Mouse (Mus musculus): ENCODE data around the gene Ndufa10. TPM values are rescaled to one million over a fixed set of nuclear protein-coding genes. Genes with fewer than 3 reads are reported as not detected.
"Not testable (repeated sequence)": the region's sequence is repeated elsewhere in the genome, so short reads cannot be mapped to it uniquely, and the experiment has no call there.

The Ndufa10 gene
- polyA plus RNA-seq (2016; fragmentation: Nextera tagmentation; extraction: Ambion mirVana) = 255 and 278 TPM in 2 replicates

DNA sequence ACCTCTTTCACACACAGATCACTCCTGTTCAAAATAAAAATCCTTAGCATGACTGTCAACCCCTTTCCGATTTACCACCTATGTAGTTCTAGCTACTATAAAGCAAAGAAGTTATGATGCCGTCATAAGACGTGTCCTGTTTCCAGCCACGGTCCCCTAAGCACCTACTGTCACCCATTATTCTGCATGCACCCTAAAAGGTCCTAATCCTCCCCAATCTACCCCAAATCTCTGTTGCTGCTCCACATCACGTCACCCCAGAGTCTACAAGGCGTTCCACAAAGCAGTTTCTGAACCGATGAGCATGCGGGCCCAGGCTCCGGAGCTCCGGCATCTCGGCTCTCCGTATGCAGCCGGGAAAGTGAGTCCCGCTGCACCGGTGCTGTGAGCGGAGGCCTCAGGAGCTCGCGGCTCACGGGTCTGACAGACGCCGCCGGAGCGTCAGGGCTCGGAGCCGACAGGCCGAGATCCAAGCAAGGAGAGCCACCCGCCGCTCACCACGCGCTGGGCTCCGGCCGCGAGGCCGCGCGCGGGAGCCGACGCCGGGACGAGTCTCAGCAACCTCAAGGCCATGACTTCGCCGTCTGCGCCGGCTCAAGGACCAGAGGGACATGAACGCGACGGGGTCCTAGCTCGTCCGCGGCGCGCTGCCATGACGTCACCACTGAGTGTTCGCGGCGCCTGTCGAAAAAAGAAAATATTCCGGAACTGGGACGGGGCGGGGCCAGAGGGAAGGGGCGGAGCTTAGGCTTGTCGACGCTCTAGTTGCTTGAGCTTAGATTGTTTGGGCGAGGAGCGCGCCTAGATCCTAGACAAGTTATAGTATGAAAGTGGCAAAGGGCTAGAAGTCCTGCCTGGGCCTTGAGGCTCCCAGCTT, at the start of gene Ndufa10:
TSS of gene Ndufa10 (minus strand) at position 696 of the 877 bp plus-strand sequence.
- Histone ChIP-seq H3K27ac (peak within 1 kb of the TSS; percentile 23), H3K27me3 (0 out of 2 replicates have a peak, but pooled peaks cover 3% of the 10 kb centered on the region)
- 1% methylated on average over 67 of the region's 67 CpGs for WGBS

DNA sequence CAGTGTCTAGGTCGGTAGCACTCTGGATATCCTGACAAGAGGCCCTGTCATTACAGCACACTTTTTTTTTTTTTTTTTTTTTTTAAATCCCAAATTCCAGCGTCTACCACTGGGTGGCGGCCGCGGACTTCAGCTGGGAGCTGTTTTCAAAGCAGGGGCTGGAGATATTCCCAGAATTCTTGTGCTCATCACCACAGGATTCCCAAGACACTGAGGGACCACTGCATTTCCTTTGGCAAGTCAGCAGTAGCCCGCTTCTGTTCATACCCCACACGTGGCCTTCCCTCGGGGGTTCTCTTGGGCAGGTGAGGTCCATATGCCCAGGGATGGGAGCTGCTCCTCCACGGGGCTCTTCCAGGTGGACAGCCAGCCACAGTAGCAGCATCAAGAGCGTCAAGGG, 47.7 kb upstream of the Ndufa10 start:
- no peak overlapping the region for H3K27ac ChIP-seq
- H3K9ac ChIP-seq = no peak overlapping the region
- no peak overlapping the region for H3K4me3 ChIP-seq
- no peaks in the 10 kb centered on the region for H3K27me3 ChIP-seq
- no peak for ATAC-seq (ENCODE audit: insufficient number of reproducible peaks, insufficient read depth, low FRiP score, low TSS enrichment)
- H3K4me2 ChIP-seq (replicated peaks) = no peak overlapping the region
- H3K4me1 ChIP-seq = no peaks in the 10 kb centered on the region
- 17% methylated on average over 10 of the region's 10 CpGs for WGBS
- no peaks in the 10 kb centered on the region for H3K9me3 ChIP-seq
- H3K36me3 ChIP-seq = no peaks in the 10 kb centered on the region

More for the DNA sequence above, at the start of gene Ndufa10:
- H3K4me1 ChIP-seq = peaks cover 5% of the 10 kb centered on the region
- ATAC-seq (ENCODE audit: insufficient number of reproducible peaks, insufficient read depth, low FRiP score, low TSS enrichment) = peak; percentile 85
- peak within 1 kb of the TSS; percentile 96 for H3K9ac ChIP-seq
- peak within 1 kb of the TSS; percentile 86 for H3K4me2 ChIP-seq (replicated peaks)
- H3K4me3 ChIP-seq = peak within 1 kb of the TSS; percentile 98
- H3K36me3 ChIP-seq = peaks cover 27% of the 10 kb centered on the region
- H3K9me3 ChIP-seq = no peaks in the 10 kb centered on the region

DNA sequence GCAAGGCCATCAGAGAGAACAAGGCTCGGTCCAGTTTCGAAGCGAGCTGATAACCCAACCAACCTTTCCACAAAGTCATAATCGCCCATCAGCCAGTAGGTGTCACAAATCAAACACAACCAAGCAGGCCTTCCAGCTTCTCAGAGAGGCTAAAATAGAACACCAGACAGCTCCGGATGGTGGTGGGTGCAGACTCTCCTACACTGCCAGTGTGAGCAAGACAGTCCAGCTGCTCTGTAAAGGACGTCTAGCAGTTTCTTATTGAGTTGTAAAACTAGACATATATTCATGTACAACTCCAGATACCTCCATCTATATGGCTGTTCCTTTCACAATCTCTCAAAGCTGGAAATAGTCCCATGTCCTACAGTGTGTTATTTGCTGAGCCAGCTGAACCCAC, 45.4 kb upstream of the Ndufa10 start:
- Histone ChIP-seq H3K4me3 (no peak overlapping the region), H3K9me3 (no peaks in the 10 kb centered on the region), H3K4me2 (replicated peaks) (no peak overlapping the region), H3K27me3 (no peaks in the 10 kb centered on the region), H3K4me1 (no peaks in the 10 kb centered on the region), H3K27ac (no peak overlapping the region), H3K36me3 (no peaks in the 10 kb centered on the region), H3K9ac (no peak overlapping the region)
- 88% methylated on average over 6 of the region's 6 CpGs for WGBS
- no peak for ATAC-seq (ENCODE audit: insufficient number of reproducible peaks, insufficient read depth, low FRiP score, low TSS enrichment)

DNA sequence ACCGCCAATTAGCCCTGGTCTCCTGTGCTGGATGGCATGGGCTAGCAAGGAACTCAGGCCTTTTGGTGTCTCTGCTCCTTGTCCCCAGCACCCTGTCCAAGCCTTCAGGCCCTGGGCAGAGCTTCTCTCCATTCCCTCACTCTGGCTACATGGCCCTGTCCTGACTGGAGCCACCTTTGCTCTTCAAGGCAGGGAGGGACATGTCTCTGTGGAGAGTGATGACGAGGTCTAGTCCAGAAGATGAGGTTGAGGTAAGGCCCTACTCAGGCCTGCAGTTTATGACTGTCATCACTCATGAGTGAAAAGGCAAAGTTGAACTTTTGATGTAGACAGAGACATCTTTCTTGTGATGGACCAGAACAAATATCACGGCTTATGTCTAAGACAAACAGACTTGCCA, 44.9 kb upstream of the Ndufa10 start, which contains the start of gene Olfr1414:
TSS of gene Olfr1414 (minus strand) at position 101 of the 400 bp plus-strand sequence.
- no peaks in the 10 kb centered on the region for H3K27me3 ChIP-seq
- no peak within 1 kb of the TSS for H3K4me2 ChIP-seq (replicated peaks)
- H3K36me3 ChIP-seq = no peaks in the 10 kb centered on the region
- H3K27ac ChIP-seq = no peak within 1 kb of the TSS
- H3K9me3 ChIP-seq = no peaks in the 10 kb centered on the region
- 81% methylated on average over 3 of the region's 3 CpGs for WGBS
- no peak within 1 kb of the TSS for H3K9ac ChIP-seq
- no peak for ATAC-seq (ENCODE audit: insufficient number of reproducible peaks, insufficient read depth, low FRiP score, low TSS enrichment)
- H3K4me3 ChIP-seq = no peak within 1 kb of the TSS
- H3K4me1 ChIP-seq = no peaks in the 10 kb centered on the region

DNA sequence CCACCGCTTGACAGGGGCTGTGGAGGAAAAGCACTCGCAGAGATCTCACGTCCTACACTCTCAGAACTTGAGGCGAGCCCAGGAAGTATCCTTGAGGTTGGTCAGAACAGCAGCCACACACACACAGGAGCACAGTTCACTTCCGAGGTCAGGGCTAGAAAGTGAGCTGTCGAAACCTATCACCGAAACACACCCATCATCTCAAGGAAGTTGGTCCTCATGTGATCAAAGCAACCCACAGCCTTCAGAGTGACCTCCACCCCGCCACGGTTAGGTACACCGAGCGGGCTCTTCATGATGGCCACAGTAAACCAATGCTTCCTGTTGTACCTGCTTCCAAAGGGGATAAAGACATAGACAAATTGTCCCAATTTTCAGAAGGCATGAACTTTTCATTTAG, 41.7 kb upstream of the Ndufa10 start:
- Histone ChIP-seq H3K36me3 (no peaks in the 10 kb centered on the region), H3K4me2 (replicated peaks) (no peak overlapping the region), H3K27ac (no peak overlapping the region), H3K27me3 (no peaks in the 10 kb centered on the region), H3K9ac (no peak overlapping the region), H3K4me3 (no peak overlapping the region), H3K9me3 (no peaks in the 10 kb centered on the region), H3K4me1 (no peaks in the 10 kb centered on the region)
- no peak for ATAC-seq (ENCODE audit: insufficient number of reproducible peaks, insufficient read depth, low FRiP score, low TSS enrichment)
- WGBS = 76% methylated on average over 11 of the region's 11 CpGs

DNA sequence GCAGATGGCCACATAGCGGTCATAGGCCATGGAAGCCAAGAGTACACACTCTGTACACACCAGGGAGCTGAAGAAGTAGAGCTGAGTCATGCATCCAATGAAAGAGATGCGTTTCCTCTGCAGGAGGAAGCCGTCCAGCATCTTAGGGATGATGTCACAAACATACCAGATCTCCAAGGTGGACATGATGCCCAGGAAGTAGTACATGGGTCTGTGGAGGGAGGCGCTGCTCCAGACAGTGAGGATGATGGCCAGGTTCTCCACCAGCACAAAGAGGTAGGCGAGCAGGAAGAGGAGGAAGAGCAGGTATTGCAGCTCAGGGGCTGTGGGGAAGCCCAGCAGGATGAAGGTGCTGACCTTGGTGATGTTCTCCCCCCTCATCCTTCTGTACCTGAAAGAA, 38.0 kb upstream of the Ndufa10 start:
- WGBS = 84% methylated on average over 5 of the region's 5 CpGs
- not testable (repeated sequence) for H3K4me1 ChIP-seq, H3K9ac ChIP-seq

DNA sequence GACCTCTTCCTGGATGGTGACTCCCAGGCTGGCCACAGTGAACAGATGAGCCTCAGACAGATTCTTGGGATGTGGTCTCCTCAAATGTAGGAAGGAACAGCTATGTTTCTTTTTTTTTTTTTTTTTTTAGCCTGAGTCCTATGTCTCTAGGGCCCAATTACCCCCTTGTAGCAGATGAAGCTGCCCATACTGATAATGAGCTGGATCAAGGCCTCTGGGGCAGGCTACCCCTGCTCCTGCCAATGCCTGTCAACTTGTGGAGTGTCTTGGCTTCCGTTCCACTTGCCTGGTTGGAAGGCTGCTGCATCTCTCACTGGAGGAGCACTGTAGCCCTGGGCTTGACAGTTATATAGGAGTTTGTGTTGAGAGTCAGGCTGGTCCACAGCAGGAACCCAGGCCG, 22.3 kb upstream of the Ndufa10 start, which contains the start of gene Olfr1415:
TSS of gene Olfr1415 (minus strand) at position 101 of the 400 bp plus-strand sequence.
- Histone ChIP-seq H3K9ac (no peak within 1 kb of the TSS), H3K4me3 (no peak within 1 kb of the TSS), H3K9me3 (no peaks in the 10 kb centered on the region), H3K36me3 (no peaks in the 10 kb centered on the region), H3K27me3 (no peaks in the 10 kb centered on the region), H3K27ac (no peak within 1 kb of the TSS), H3K4me2 (replicated peaks) (no peak within 1 kb of the TSS), H3K4me1 (no peaks in the 10 kb centered on the region)
- ATAC-seq (ENCODE audit: insufficient number of reproducible peaks, insufficient read depth, low FRiP score, low TSS enrichment) = no peak
- 85% methylated on average over 2 of the region's 2 CpGs for WGBS

More for the DNA sequence above, 38.0 kb upstream of the Ndufa10 start:
- H3K36me3 ChIP-seq; H3K27me3 ChIP-seq; H3K4me3 ChIP-seq; H3K9me3 ChIP-seq; H3K4me2 ChIP-seq (replicated peaks); ATAC-seq (ENCODE audit: insufficient number of reproducible peaks, insufficient read depth, low FRiP score, low TSS enrichment); H3K27ac ChIP-seq: not testable (repeated sequence)

DNA sequence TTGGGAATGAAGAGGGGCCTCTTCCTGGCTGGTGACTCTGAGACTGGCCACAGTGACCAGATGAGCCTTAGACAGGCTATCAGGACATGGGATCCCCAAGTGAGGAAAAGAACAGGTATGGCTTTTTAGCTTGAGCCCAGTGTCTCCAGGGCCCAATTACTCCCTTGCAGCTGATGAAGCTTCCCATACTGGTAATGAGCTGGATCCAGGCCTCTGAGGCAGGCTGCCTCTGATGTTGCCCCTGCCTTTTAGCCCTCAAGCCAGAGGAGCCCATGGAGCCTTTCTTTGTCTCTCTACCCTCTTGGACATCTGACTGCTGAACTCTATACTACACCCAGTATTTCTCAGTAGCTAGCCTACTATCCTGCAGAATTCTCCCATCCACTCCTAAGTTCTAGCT, 11.4 kb upstream of the Ndufa10 start, which contains the start of gene Olfr1416:
TSS of gene Olfr1416 (minus strand) at position 101 of the 400 bp plus-strand sequence.
- no peak within 1 kb of the TSS for H3K9ac ChIP-seq
- no peak within 1 kb of the TSS for H3K4me3 ChIP-seq
- H3K4me1 ChIP-seq = no peaks in the 10 kb centered on the region
- no peaks in the 10 kb centered on the region for H3K27me3 ChIP-seq
- ATAC-seq (ENCODE audit: insufficient number of reproducible peaks, insufficient read depth, low FRiP score, low TSS enrichment) = no peak
- H3K36me3 ChIP-seq = no peaks in the 10 kb centered on the region
- no peak within 1 kb of the TSS for H3K27ac ChIP-seq
- H3K4me2 ChIP-seq (replicated peaks) = no peak within 1 kb of the TSS
- 0 out of 2 replicates have a peak, but pooled peaks cover 6% of the 10 kb centered on the region for H3K9me3 ChIP-seq

DNA sequence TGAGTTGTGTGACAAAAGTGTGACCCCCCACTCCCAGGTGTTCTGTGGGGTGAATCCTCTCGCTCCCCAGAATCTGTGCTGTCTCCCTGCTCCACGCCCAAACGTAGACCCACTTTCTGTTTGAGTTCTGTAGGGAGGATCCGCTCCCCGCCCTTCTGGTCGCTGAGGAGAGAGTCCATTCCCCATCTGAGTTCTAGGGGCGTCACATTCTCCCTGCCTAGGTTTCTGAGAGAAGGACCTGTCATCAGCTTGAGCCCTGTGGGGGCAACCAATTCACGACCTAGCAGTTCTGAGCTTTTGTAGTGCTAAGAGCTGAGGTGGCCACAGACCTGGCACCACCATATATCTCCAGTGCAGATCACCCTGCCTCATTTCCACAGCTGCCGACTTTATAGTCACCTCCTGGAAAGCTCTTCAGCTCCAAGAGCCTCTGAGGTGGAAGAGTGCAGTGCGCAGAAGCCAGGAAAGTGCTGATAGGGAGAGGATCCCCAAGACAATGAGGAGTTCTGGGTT, 462 bp upstream of the Ndufa10 start:
- 0 out of 2 replicates have a peak, but pooled peaks cover 3% of the 10 kb centered on the region for H3K27me3 ChIP-seq
- peak overlapping the region; percentile 96 for H3K9ac ChIP-seq
- H3K4me1 ChIP-seq = peaks cover 5% of the 10 kb centered on the region
- peaks cover 20% of the 10 kb centered on the region for H3K36me3 ChIP-seq
- ATAC-seq (ENCODE audit: insufficient number of reproducible peaks, insufficient read depth, low FRiP score, low TSS enrichment) = peak; percentile 80
- H3K9me3 ChIP-seq = no peaks in the 10 kb centered on the region
- 6% methylated on average over 10 of the region's 10 CpGs for WGBS
- peak overlapping the region; percentile 86 for H3K4me2 ChIP-seq (replicated peaks)
- H3K27ac ChIP-seq = peak overlapping the region; percentile 12; the same call in 1 of the 2 replicates
- peak overlapping the region; percentile 98 for H3K4me3 ChIP-seq

DNA sequence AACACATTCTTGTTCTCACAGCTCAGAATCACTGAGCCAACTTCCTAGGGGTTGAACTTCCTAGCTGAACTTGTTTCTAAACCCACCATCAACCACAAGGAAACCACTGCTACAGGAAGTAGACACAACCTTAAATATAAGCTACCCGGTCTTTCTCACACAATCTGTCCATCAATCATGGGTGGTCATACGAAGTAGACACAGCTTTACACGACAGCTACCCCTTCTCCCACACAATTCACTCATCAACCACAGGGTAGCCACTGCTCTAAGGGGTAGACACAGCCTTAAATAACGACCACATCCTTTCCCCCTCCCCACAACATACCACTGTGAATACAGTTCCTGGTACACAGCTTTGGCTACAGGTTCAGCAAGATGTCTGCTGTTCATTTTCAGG, 4.8 kb downstream of the Ndufa10 start:
- peaks cover 70% of the 10 kb centered on the region for H3K36me3 ChIP-seq
- WGBS = 88% methylated on average over 4 of the region's 4 CpGs
- no peak for ATAC-seq (ENCODE audit: insufficient number of reproducible peaks, insufficient read depth, low FRiP score, low TSS enrichment)

DNA sequence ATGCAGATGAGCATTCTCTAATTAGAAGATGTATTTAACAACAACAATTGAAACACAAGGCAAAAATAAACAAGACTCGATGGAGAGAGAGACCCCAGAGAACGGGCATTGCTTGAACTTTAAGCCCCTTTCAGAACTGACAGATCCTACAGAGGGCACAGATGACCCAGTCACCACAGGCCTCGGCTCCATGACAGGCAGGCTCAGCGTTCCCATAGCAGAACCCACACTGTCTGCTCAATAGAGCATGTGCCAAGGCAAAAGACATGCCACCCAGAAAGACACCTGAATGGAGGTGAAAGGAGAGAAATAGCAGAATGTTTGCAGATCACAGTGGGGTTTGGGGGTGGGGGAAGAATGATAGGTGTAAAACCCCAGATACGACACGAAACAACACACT, 15.2 kb downstream of the Ndufa10 start:
- no peak overlapping the region for H3K9ac ChIP-seq
- no peak for ATAC-seq (ENCODE audit: insufficient number of reproducible peaks, insufficient read depth, low FRiP score, low TSS enrichment)
- H3K27ac ChIP-seq = no peak overlapping the region
- H3K4me3 ChIP-seq = no peak overlapping the region
- H3K36me3 ChIP-seq = peaks cover 86% of the 10 kb centered on the region
- H3K9me3 ChIP-seq = 0 out of 2 replicates have a peak, but pooled peaks cover 5% of the 10 kb centered on the region
- WGBS = 91% methylated on average over 6 of the region's 6 CpGs
- H3K27me3 ChIP-seq = no peaks in the 10 kb centered on the region
- H3K4me1 ChIP-seq = no peaks in the 10 kb centered on the region
- no peak overlapping the region for H3K4me2 ChIP-seq (replicated peaks)

More for the DNA sequence above, 4.8 kb downstream of the Ndufa10 start:
- H3K27me3 ChIP-seq = no peaks in the 10 kb centered on the region
- no peak overlapping the region for H3K9ac ChIP-seq
- H3K9me3 ChIP-seq = no peaks in the 10 kb centered on the region
- no peak overlapping the region for H3K4me2 ChIP-seq (replicated peaks)
- no peak overlapping the region for H3K27ac ChIP-seq
- peaks cover 5% of the 10 kb centered on the region for H3K4me1 ChIP-seq
- no peak overlapping the region for H3K4me3 ChIP-seq

DNA sequence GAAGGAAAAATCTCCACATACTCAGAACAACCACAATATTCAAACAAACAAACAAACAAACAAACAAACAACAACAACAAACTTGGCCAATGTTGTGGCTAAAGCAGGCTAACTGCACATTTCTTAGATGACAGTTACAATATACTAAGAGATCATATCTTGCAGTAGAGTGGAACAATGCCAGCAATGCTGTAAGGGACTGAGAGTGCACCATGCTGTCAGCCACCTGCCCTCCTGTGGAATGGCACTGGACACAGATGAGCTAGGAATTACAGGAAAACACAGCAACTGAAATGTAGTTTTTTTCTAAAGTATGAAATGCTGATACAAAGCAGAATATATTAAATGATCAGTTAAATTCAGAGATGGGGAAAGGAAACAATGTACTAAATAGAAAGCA, 15.9 kb downstream of the Ndufa10 start:
- H3K9me3 ChIP-seq = 0 out of 2 replicates have a peak, but pooled peaks cover 5% of the 10 kb centered on the region
- H3K9ac ChIP-seq = no peak overlapping the region
- H3K36me3 ChIP-seq = peaks cover 87% of the 10 kb centered on the region
- no peak overlapping the region for H3K27ac ChIP-seq
- H3K4me3 ChIP-seq = no peak overlapping the region
- ATAC-seq (ENCODE audit: insufficient number of reproducible peaks, insufficient read depth, low FRiP score, low TSS enrichment) = no peak
- H3K4me1 ChIP-seq = no peaks in the 10 kb centered on the region
- no peaks in the 10 kb centered on the region for H3K27me3 ChIP-seq
- H3K4me2 ChIP-seq (replicated peaks) = no peak overlapping the region
